Mouse (Mus musculus): ENCODE data around the gene Fam187a. TPM values are rescaled to one million over a fixed set of nuclear protein-coding genes. Genes with fewer than 3 reads are reported as not detected.

Fam187a gene
- polyA plus RNA-seq, 1 experiment from 2014 or later = not detected

GRCm38 (mm10) chr11:102900763-102901162 is 15.8 kb downstream of the Fam187a start, which contains the start of gene Gfap:
TSS of gene Gfap (minus strand) at chr11:102900912.
- 17% methylated on average over 7 of the region's 7 CpGs for WGBS

GRCm38 (mm10) chr11:102901199-102901598 is 16.2 kb downstream of the Fam187a start:
- no peak for DNase-seq (ENCODE audit: low spot score)
- 71% methylated on average over 4 of the region's 4 CpGs for WGBS
- Histone ChIP-seq H3K9me3 (no peaks in the 10 kb centered on the region), H3K27ac (replicated peaks) (no peak overlapping the region), H3K36me3 (replicated peaks) (peaks cover 22% of the 10 kb centered on the region), H3K4me3 (no peak overlapping the region), H3K27me3 (replicated peaks; ENCODE audit: low read depth, poor library complexity, severe bottlenecking) (peaks cover 25% of the 10 kb centered on the region), H3K4me1 (peaks cover 41% of the 10 kb centered on the region)

More at GRCm38 (mm10) chr11:102900763-102901162, 15.8 kb downstream of the Fam187a start, which contains the start of gene Gfap:
- no peaks in the 10 kb centered on the region for H3K9me3 ChIP-seq
- H3K27me3 ChIP-seq (replicated peaks; ENCODE audit: low read depth, poor library complexity, severe bottlenecking) = peaks cover 30% of the 10 kb centered on the region
- H3K4me3 ChIP-seq = no peak within 1 kb of the TSS
- H3K27ac ChIP-seq (replicated peaks) = no peak within 1 kb of the TSS
- peak; percentile 85 for DNase-seq (ENCODE audit: low spot score)
- H3K36me3 ChIP-seq (replicated peaks) = peaks cover 18% of the 10 kb centered on the region
- peaks cover 42% of the 10 kb centered on the region for H3K4me1 ChIP-seq

- WGBS = 84% methylated on average over 5 of the region's 5 CpGs
- Histone ChIP-seq H3K27me3 (replicated peaks; ENCODE audit: low read depth, poor library complexity, severe bottlenecking) (peaks cover 16% of the 10 kb centered on the region), H3K9me3 (no peaks in the 10 kb centered on the region), H3K4me1 (peaks cover 32% of the 10 kb centered on the region), H3K27ac (replicated peaks) (no peak overlapping the region), H3K4me3 (no peak overlapping the region), H3K36me3 (replicated peaks) (peaks cover 31% of the 10 kb centered on the region)
- DNase-seq (ENCODE audit: low spot score) = no peak
These were observed 17.1 kb downstream of the Fam187a start for GRCm38 (mm10) chr11:102902107-102902506.

- no peaks in the 10 kb centered on the region for H3K9me3 ChIP-seq
- DNase-seq (ENCODE audit: low spot score) = no peak
- peaks cover 16% of the 10 kb centered on the region for H3K4me1 ChIP-seq
- whole genome bisulfite sequencing = 82% methylated on average over 7 of the region's 7 CpGs
- H3K4me3 ChIP-seq = no peak overlapping the region
- H3K27ac ChIP-seq (replicated peaks) = no peak overlapping the region
- H3K27me3 ChIP-seq (replicated peaks; ENCODE audit: low read depth, poor library complexity, severe bottlenecking) = peaks cover 9% of the 10 kb centered on the region; the same call in 1 of the 2 replicates
- H3K36me3 ChIP-seq (replicated peaks) = peaks cover 46% of the 10 kb centered on the region
These were observed 18.7 kb downstream of the Fam187a start for GRCm38 (mm10) chr11:102903654-102904053.

- DNase-seq (ENCODE audit: low spot score) = no peak
- Histone ChIP-seq H3K27me3 (replicated peaks; ENCODE audit: low read depth, poor library complexity, severe bottlenecking) (no peaks in the 10 kb centered on the region), H3K27ac (replicated peaks) (no peak overlapping the region), H3K9me3 (no peaks in the 10 kb centered on the region), H3K36me3 (replicated peaks) (peaks cover 99% of the 10 kb centered on the region), H3K4me3 (no peak overlapping the region), H3K4me1 (no peaks in the 10 kb centered on the region)
- 86% methylated on average over 7 of the region's 7 CpGs for whole genome bisulfite sequencing
These were observed 26.4 kb downstream of the Fam187a start for GRCm38 (mm10) chr11:102911376-102911775.

- Histone ChIP-seq H3K36me3 (replicated peaks) (peaks cover 83% of the 10 kb centered on the region), H3K4me1 (peaks cover 4% of the 10 kb centered on the region; the same call in 1 of the 2 replicates), H3K27me3 (replicated peaks; ENCODE audit: low read depth, poor library complexity, severe bottlenecking) (no peaks in the 10 kb centered on the region), H3K9me3 (no peaks in the 10 kb centered on the region), H3K27ac (replicated peaks) (no peak overlapping the region), H3K4me3 (no peak overlapping the region)
- WGBS = 92% methylated on average over 9 of the region's 9 CpGs
- no peak for DNase-seq (ENCODE audit: low spot score)
These were observed 30.4 kb downstream of the Fam187a start for GRCm38 (mm10) chr11:102915380-102915779.

GRCm38 (mm10) chr11:102918077-102918476 is 33.1 kb downstream of the Fam187a start:
- no peak overlapping the region for H3K4me3 ChIP-seq
- no peaks in the 10 kb centered on the region for H3K27me3 ChIP-seq (replicated peaks; ENCODE audit: low read depth, poor library complexity, severe bottlenecking)
- no peak for DNase-seq (ENCODE audit: low spot score)
- WGBS = 76% methylated on average over 4 of the region's 4 CpGs
- H3K27ac ChIP-seq (replicated peaks) = no peak overlapping the region
- peaks cover 21% of the 10 kb centered on the region for H3K4me1 ChIP-seq
- H3K9me3 ChIP-seq = no peaks in the 10 kb centered on the region
- H3K36me3 ChIP-seq (replicated peaks) = peaks cover 84% of the 10 kb centered on the region

- peaks cover 50% of the 10 kb centered on the region for H3K36me3 ChIP-seq (replicated peaks)
- WGBS = 86% methylated on average over 6 of the region's 6 CpGs
- H3K9me3 ChIP-seq = no peaks in the 10 kb centered on the region
- peaks cover 38% of the 10 kb centered on the region for H3K4me1 ChIP-seq
- H3K4me3 ChIP-seq = peak overlapping the region; percentile 25; the same call in 1 of the 2 replicates
- peak overlapping the region; percentile 30; the same call in 1 of the 2 replicates for H3K27ac ChIP-seq (replicated peaks)
- no peak for DNase-seq (ENCODE audit: low spot score)
- no peaks in the 10 kb centered on the region for H3K27me3 ChIP-seq (replicated peaks; ENCODE audit: low read depth, poor library complexity, severe bottlenecking)
These were observed 36.5 kb downstream of the Fam187a start for GRCm38 (mm10) chr11:102921491-102921890.

- peaks cover 34% of the 10 kb centered on the region for H3K4me1 ChIP-seq
- H3K27me3 ChIP-seq (replicated peaks; ENCODE audit: low read depth, poor library complexity, severe bottlenecking) = no peaks in the 10 kb centered on the region; the same call in 1 of the 2 replicates
- no peaks in the 10 kb centered on the region for H3K9me3 ChIP-seq
- H3K27ac ChIP-seq (replicated peaks) = peak within 1 kb of the TSS; percentile 96
- H3K36me3 ChIP-seq (replicated peaks) = peaks cover 34% of the 10 kb centered on the region
- under 1% methylated on average over 62 of the region's 62 CpGs for WGBS
- H3K4me3 ChIP-seq = peak within 1 kb of the TSS; percentile 92
- DNase-seq (ENCODE audit: low spot score) = peak; percentile 98
These were observed 39.8 kb downstream of the Fam187a start, which contains the start of gene Kif18b for GRCm38 (mm10) chr11:102924557-102925350. TSS of gene Kif18b (minus strand) at chr11:102925124.

GRCm38 (mm10) chr11:102925351-102925717 is 40.4 kb downstream of the Fam187a start:
- Histone ChIP-seq H3K36me3 (replicated peaks) (peaks cover 28% of the 10 kb centered on the region), H3K4me1 (peaks cover 34% of the 10 kb centered on the region), H3K27me3 (replicated peaks; ENCODE audit: low read depth, poor library complexity, severe bottlenecking) (no peaks in the 10 kb centered on the region; the same call in 1 of the 2 replicates), H3K27ac (replicated peaks) (peak overlapping the region; percentile 96), H3K9me3 (no peaks in the 10 kb centered on the region), H3K4me3 (peak overlapping the region; percentile 92)
- DNase-seq (ENCODE audit: low spot score) = no peak
- 2% methylated on average over 10 of the region's 10 CpGs for WGBS

GRCm38 (mm10) chr11:102930672-102931071 is 45.7 kb downstream of the Fam187a start:
- peaks cover 2% of the 10 kb centered on the region; the same call in 1 of the 2 replicates for H3K4me1 ChIP-seq
- no peak overlapping the region for H3K4me3 ChIP-seq
- peaks cover 29% of the 10 kb centered on the region; the same call in 1 of the 2 replicates for H3K27me3 ChIP-seq (replicated peaks; ENCODE audit: low read depth, poor library complexity, severe bottlenecking)
- 94% methylated on average over 10 of the region's 10 CpGs for WGBS
- no peak for DNase-seq (ENCODE audit: low spot score)
- H3K36me3 ChIP-seq (replicated peaks) = no peaks in the 10 kb centered on the region
- H3K9me3 ChIP-seq = no peaks in the 10 kb centered on the region
- no peak overlapping the region for H3K27ac ChIP-seq (replicated peaks)

GRCm38 (mm10) chr11:102936272-102936671 is 51.3 kb downstream of the Fam187a start:
- Histone ChIP-seq H3K27me3 (replicated peaks; ENCODE audit: low read depth, poor library complexity, severe bottlenecking) (peaks cover 78% of the 10 kb centered on the region), H3K9me3 (no peaks in the 10 kb centered on the region), H3K4me1 (peaks cover 36% of the 10 kb centered on the region), H3K4me3 (no peak overlapping the region), H3K27ac (replicated peaks) (peak overlapping the region; percentile 58), H3K36me3 (replicated peaks) (no peaks in the 10 kb centered on the region)
- 39% methylated on average over 4 of the region's 4 CpGs for WGBS
- peak; percentile 33 for DNase-seq (ENCODE audit: low spot score)
